Mouse (Mus musculus): ENCODE measurements around the gene Tpi1. TPM values are rescaled to one million over a fixed set of nuclear protein-coding genes. Genes with fewer than 3 reads are reported as not detected.

Gene Tpi1
- polyA plus RNA-seq, 1 experiment from 2014 or later, result 450 TPM

- WGBS (ENCODE audit: insufficient replicate concordance), result 86% methylated on average over 4 of the region's 4 CpGs
- Histone ChIP-seq H3K4me1 (ENCODE audit: control insufficient read depth, low read depth, low read length) (no peaks in the 10 kb centered on the region), H3K36me3 (ENCODE audit: control insufficient read depth, insufficient read depth) (peaks cover 58% of the 10 kb centered on the region), H3K9ac (ENCODE audit: low read depth, low read length) (no peak overlapping the region), H3K27me3 (ENCODE audit: control insufficient read depth, insufficient read depth, low read depth, low read length) (no peaks in the 10 kb centered on the region), H3K4me2 (ENCODE audit: low read depth, low read length) (no peak overlapping the region), H3K9me3 (replicated peaks; ENCODE audit: control insufficient read depth, low read length) (no peaks in the 10 kb centered on the region), H3K4me3 (ENCODE audit: low read depth, low read length) (no peak overlapping the region), H3K27ac (ENCODE audit: low read length) (no peak overlapping the region)
- no peak for ATAC-seq (ENCODE audit: low read depth)
These were observed 8.0 kb upstream of the Tpi1 start for GRCm38 (mm10) chr6:124822049-124822448.

GRCm38 (mm10) chr6:124820891-124821290 lies 6.8 kb upstream of the Tpi1 start:
- 74% methylated on average over 5 of the region's 5 CpGs for WGBS (ENCODE audit: insufficient replicate concordance)
- H3K9me3 ChIP-seq (replicated peaks; ENCODE audit: control insufficient read depth, low read length), result no peaks in the 10 kb centered on the region
- no peak overlapping the region for H3K4me2 ChIP-seq (ENCODE audit: low read depth, low read length)
- no peak overlapping the region for H3K27ac ChIP-seq (ENCODE audit: low read length)
- no peak overlapping the region for H3K4me3 ChIP-seq (ENCODE audit: low read depth, low read length)
- no peak overlapping the region for H3K9ac ChIP-seq (ENCODE audit: low read depth, low read length)
- ATAC-seq (ENCODE audit: low read depth), result no peak
- H3K36me3 ChIP-seq (ENCODE audit: control insufficient read depth, insufficient read depth), result peaks cover 56% of the 10 kb centered on the region
- no peaks in the 10 kb centered on the region for H3K4me1 ChIP-seq (ENCODE audit: control insufficient read depth, low read depth, low read length)
- no peaks in the 10 kb centered on the region for H3K27me3 ChIP-seq (ENCODE audit: control insufficient read depth, insufficient read depth, low read depth, low read length)

GRCm38 (mm10) chr6:124817971-124818370 lies 3.9 kb upstream of the Tpi1 start:
- ATAC-seq (ENCODE audit: low read depth), result no peak
- H3K9me3 ChIP-seq (replicated peaks; ENCODE audit: control insufficient read depth, low read length), result no peaks in the 10 kb centered on the region
- no peak overlapping the region for H3K4me2 ChIP-seq (ENCODE audit: low read depth, low read length)
- H3K9ac ChIP-seq (ENCODE audit: low read depth, low read length), result no peak overlapping the region
- H3K36me3 ChIP-seq (ENCODE audit: control insufficient read depth, insufficient read depth), result peaks cover 35% of the 10 kb centered on the region
- H3K27ac ChIP-seq (ENCODE audit: low read length), result peak overlapping the region; percentile 58; the same call in 1 of the 2 replicates
- no peaks in the 10 kb centered on the region for H3K27me3 ChIP-seq (ENCODE audit: control insufficient read depth, insufficient read depth, low read depth, low read length)
- H3K4me1 ChIP-seq (ENCODE audit: control insufficient read depth, low read depth, low read length), result peaks cover 15% of the 10 kb centered on the region
- 56% methylated on average over 8 of the region's 8 CpGs for WGBS (ENCODE audit: insufficient replicate concordance)
- no peak overlapping the region for H3K4me3 ChIP-seq (ENCODE audit: low read depth, low read length)

DNA sequence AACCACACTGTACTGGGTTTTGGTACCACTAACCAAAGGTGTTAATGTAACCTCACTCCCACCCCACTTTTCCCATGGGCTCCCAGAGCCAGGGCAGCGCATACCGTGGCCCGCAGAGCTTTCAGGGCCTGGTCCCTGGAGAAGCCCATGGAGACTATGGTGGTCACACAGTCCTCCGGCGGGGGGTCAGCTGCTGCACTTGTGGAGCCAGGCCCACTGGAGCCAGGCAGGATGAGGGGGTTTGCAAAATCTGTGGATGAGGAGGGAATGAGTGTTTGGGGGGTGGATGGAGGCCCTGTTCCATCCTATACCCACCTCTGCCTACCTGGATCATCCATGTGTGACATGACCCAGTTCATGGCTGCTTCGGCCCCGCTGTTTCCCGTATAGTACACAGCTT lies 3.5 kb upstream of the Tpi1 start:
- Histone ChIP-seq H3K4me2 (ENCODE audit: low read depth, low read length) (no peak overlapping the region), H3K36me3 (ENCODE audit: control insufficient read depth, insufficient read depth) (peaks cover 32% of the 10 kb centered on the region), H3K9ac (ENCODE audit: low read depth, low read length) (no peak overlapping the region), H3K9me3 (replicated peaks; ENCODE audit: control insufficient read depth, low read length) (no peaks in the 10 kb centered on the region), H3K4me3 (ENCODE audit: low read depth, low read length) (no peak overlapping the region), H3K27me3 (ENCODE audit: control insufficient read depth, insufficient read depth, low read depth, low read length) (no peaks in the 10 kb centered on the region), H3K27ac (ENCODE audit: low read length) (no peak overlapping the region), H3K4me1 (ENCODE audit: control insufficient read depth, low read depth, low read length) (peaks cover 19% of the 10 kb centered on the region)
- 89% methylated on average over 8 of the region's 8 CpGs for WGBS (ENCODE audit: insufficient replicate concordance)
- no peak for ATAC-seq (ENCODE audit: low read depth)

DNA sequence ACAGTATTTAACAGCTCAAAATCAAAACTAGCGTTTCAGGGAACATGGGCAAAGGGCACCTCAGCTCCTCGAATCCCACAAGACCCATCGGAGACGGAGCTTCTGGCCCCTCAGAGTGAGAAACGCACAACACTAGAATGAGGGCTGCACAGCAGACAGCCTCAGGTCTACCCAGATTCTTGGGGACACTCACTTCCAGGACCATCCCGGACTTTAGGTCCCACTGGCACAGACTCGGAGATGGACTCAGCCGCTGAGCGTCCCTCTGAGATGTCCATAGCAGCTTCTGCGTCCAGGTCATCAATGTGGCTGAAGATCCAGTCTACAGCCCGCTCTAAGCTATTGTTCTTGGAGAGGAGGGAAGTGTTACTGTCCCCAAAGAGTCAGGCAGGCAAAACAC lies 3.0 kb upstream of the Tpi1 start:
- Histone ChIP-seq H3K4me1 (ENCODE audit: control insufficient read depth, low read depth, low read length) (peaks cover 24% of the 10 kb centered on the region), H3K4me2 (ENCODE audit: low read depth, low read length) (no peak overlapping the region), H3K4me3 (ENCODE audit: low read depth, low read length) (no peak overlapping the region), H3K9me3 (replicated peaks; ENCODE audit: control insufficient read depth, low read length) (no peaks in the 10 kb centered on the region), H3K9ac (ENCODE audit: low read depth, low read length) (no peak overlapping the region), H3K36me3 (ENCODE audit: control insufficient read depth, insufficient read depth) (peaks cover 34% of the 10 kb centered on the region), H3K27ac (ENCODE audit: low read length) (no peak overlapping the region), H3K27me3 (ENCODE audit: control insufficient read depth, insufficient read depth, low read depth, low read length) (no peaks in the 10 kb centered on the region)
- WGBS (ENCODE audit: insufficient replicate concordance), result 86% methylated on average over 11 of the region's 11 CpGs
- ATAC-seq (ENCODE audit: low read depth), result no peak

- H3K4me2 ChIP-seq (ENCODE audit: low read depth, low read length), result no peak overlapping the region
- no peaks in the 10 kb centered on the region for H3K9me3 ChIP-seq (replicated peaks; ENCODE audit: control insufficient read depth, low read length)
- no peaks in the 10 kb centered on the region for H3K27me3 ChIP-seq (ENCODE audit: control insufficient read depth, insufficient read depth, low read depth, low read length)
- WGBS (ENCODE audit: insufficient replicate concordance), result 81% methylated on average over 4 of the region's 4 CpGs
- peaks cover 29% of the 10 kb centered on the region for H3K4me1 ChIP-seq (ENCODE audit: control insufficient read depth, low read depth, low read length)
- ATAC-seq (ENCODE audit: low read depth), result no peak
- H3K4me3 ChIP-seq (ENCODE audit: low read depth, low read length), result no peak overlapping the region
- peaks cover 37% of the 10 kb centered on the region for H3K36me3 ChIP-seq (ENCODE audit: control insufficient read depth, insufficient read depth)
- no peak overlapping the region for H3K27ac ChIP-seq (ENCODE audit: low read length)
- no peak overlapping the region for H3K9ac ChIP-seq (ENCODE audit: low read depth, low read length)
These were observed 2.5 kb upstream of the Tpi1 start for GRCm38 (mm10) chr6:124816611-124817010.

GRCm38 (mm10) chr6:124814858-124815774 lies 1.0 kb upstream of the Tpi1 start:
- no peak for ATAC-seq (ENCODE audit: low read depth)
- Histone ChIP-seq H3K27ac (ENCODE audit: low read length) (no peak overlapping the region), H3K36me3 (ENCODE audit: control insufficient read depth, insufficient read depth) (peaks cover 32% of the 10 kb centered on the region)

GRCm38 (mm10) chr6:124814448-124814847 lies 352 bp upstream of the Tpi1 start:
- ATAC-seq (ENCODE audit: low read depth), result no peak
- 39% methylated on average over 8 of the region's 8 CpGs for WGBS (ENCODE audit: insufficient replicate concordance)

More at GRCm38 (mm10) chr6:124814858-124815774, 1.0 kb upstream of the Tpi1 start:
- H3K4me1 ChIP-seq (ENCODE audit: control insufficient read depth, low read depth, low read length), result peaks cover 32% of the 10 kb centered on the region
- H3K9ac ChIP-seq (ENCODE audit: low read depth, low read length), result no peak overlapping the region
- WGBS (ENCODE audit: insufficient replicate concordance), result 71% methylated on average over 9 of the region's 9 CpGs
- no peaks in the 10 kb centered on the region for H3K9me3 ChIP-seq (replicated peaks; ENCODE audit: control insufficient read depth, low read length)
- H3K27me3 ChIP-seq (ENCODE audit: control insufficient read depth, insufficient read depth, low read depth, low read length), result no peaks in the 10 kb centered on the region
- H3K4me2 ChIP-seq (ENCODE audit: low read depth, low read length), result no peak overlapping the region
- no peak overlapping the region for H3K4me3 ChIP-seq (ENCODE audit: low read depth, low read length)

DNA sequence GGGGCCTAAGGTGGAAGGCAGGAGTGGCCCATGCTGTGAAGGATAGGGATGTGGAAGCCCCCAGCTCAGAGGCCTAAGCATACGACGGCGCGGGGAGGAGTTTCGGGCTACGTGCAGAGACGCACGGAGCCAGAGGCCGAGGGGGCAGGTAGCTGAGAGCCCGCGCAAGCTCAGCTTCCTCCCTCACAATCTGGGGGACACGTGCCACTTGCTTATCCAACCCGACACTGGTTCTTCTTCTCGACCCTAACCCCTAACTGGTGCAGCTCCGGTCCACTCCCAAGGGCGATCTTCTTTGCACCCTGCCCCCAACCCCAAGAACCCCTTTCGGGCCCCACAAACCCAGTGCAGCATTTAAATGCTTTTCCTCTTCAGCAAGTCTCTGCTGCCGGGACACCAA lies 600 bp downstream of the Tpi1 start:
- no peaks in the 10 kb centered on the region for H3K27me3 ChIP-seq (ENCODE audit: control insufficient read depth, insufficient read depth, low read depth, low read length)
- 0% methylated on average over 18 of the region's 18 CpGs for WGBS (ENCODE audit: insufficient replicate concordance)
- H3K27ac ChIP-seq (ENCODE audit: low read length), result peak overlapping the region; percentile 93
- H3K4me3 ChIP-seq (ENCODE audit: low read depth, low read length), result peak overlapping the region; percentile 83
- peak; percentile 66 for ATAC-seq (ENCODE audit: low read depth)
- H3K4me1 ChIP-seq (ENCODE audit: control insufficient read depth, low read depth, low read length), result peaks cover 40% of the 10 kb centered on the region
- no peaks in the 10 kb centered on the region for H3K9me3 ChIP-seq (replicated peaks; ENCODE audit: control insufficient read depth, low read length)
- H3K9ac ChIP-seq (ENCODE audit: low read depth, low read length), result peak overlapping the region; percentile 82
- peaks cover 23% of the 10 kb centered on the region for H3K36me3 ChIP-seq (ENCODE audit: control insufficient read depth, insufficient read depth)
- H3K4me2 ChIP-seq (ENCODE audit: low read depth, low read length), result peak overlapping the region; percentile 93

More at GRCm38 (mm10) chr6:124814448-124814847, 352 bp upstream of the Tpi1 start:
- Histone ChIP-seq H3K27me3 (ENCODE audit: control insufficient read depth, insufficient read depth, low read depth, low read length) (no peaks in the 10 kb centered on the region), H3K9ac (ENCODE audit: low read depth, low read length) (peak overlapping the region; percentile 57), H3K4me1 (ENCODE audit: control insufficient read depth, low read depth, low read length) (peaks cover 38% of the 10 kb centered on the region), H3K4me3 (ENCODE audit: low read depth, low read length) (peak overlapping the region; percentile 83), H3K4me2 (ENCODE audit: low read depth, low read length) (peak overlapping the region; percentile 93), H3K9me3 (replicated peaks; ENCODE audit: control insufficient read depth, low read length) (no peaks in the 10 kb centered on the region), H3K27ac (ENCODE audit: low read length) (0 out of 2 replicates have a peak overlapping the region, but pooled peaks have one; percentile 34), H3K36me3 (ENCODE audit: control insufficient read depth, insufficient read depth) (peaks cover 25% of the 10 kb centered on the region)

Data from liver, embryonic 16.5 days (tissue).